In the genomic region with DNA sequence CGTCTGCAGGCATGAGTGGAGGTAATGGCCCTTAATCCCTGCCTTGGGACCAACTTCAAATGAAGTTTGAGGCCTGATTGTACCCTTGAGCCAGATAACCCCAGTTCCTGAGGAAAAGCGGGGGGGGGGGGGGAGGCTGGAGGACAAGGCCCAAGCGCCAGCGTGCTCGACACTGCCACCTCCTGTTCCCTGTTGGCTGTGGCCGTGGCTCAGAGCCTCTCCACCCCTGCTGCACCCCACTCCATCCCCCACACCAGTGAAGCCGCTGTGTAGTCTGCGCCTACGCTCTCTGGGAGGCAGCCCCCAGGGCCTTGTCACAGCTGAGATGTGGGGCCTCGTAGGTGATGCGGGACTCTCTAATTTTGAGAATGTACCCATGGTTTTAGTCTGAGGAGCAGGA, we compare ENCODE assay signal across 8 mouse cellular contexts. TPM values are rescaled to one million over a fixed set of nuclear protein-coding genes. Genes with fewer than 3 reads are reported as not detected.
DNase-seq lines count a peak whose midpoint lies in the region; ATAC-seq lines count a peak whose summit lies in the region.

No protein-coding gene starts in this region.

- no peak overlapping the region for H3K27ac ChIP-seq in hindbrain, embryonic 12.5 days

- no peak overlapping the region for H3K4me2 ChIP-seq in hindbrain, embryonic 12.5 days (replicated peaks)

- peak; percentile 66 for DNase-seq in Muller cell, postnatal 12 days (ENCODE audit: inconsistent ontology term)
- DNase-seq in cerebellum, adult 9-11 months = peak; percentile 57
- DNase-seq in frontal cortex, postnatal 36 days (ENCODE audit: low spot score in 2 of 2) = peak; percentile 69 to 72
- DNase-seq in layer of hippocampus, postnatal 25 days (ENCODE audit: extremely low spot score in 1 of 2, low spot score in 1 of 2) = peak; percentile 58 to 77
- DNase-seq in lung, postnatal 4 days = peak; percentile 78 to 84
- DNase-seq in retina, postnatal 7 days (ENCODE audit: low read depth, low spot score) = peak; percentile 56
- no peak for DNase-seq in yolk sac, embryonic 10.5 days (ENCODE audit: low spot score)

- H3K27me3 ChIP-seq in hindbrain, embryonic 12.5 days = no peaks in the 10 kb centered on the region

- H3K9me3 ChIP-seq in hindbrain, embryonic 12.5 days (replicated peaks) = no peaks in the 10 kb centered on the region

- peaks cover 27% of the 10 kb centered on the region for H3K36me3 ChIP-seq in hindbrain, embryonic 12.5 days

- WGBS in hindbrain, embryonic 12.5 days = 11% methylated on average over 11 of the region's 11 CpGs

- ATAC-seq in hindbrain, embryonic 12.5 days (ENCODE audit: low FRiP score) = peak; percentile 41; the same call in 1 of the 2 replicates

- no peak overlapping the region for H3K4me3 ChIP-seq in hindbrain, embryonic 12.5 days

- no peak overlapping the region for H3K9ac ChIP-seq in hindbrain, embryonic 12.5 days

- H3K4me1 ChIP-seq in hindbrain, embryonic 12.5 days = peaks cover 24% of the 10 kb centered on the region

RNA-seq across cellular contexts. Expression of gene Rrp7a, which starts 9.7 kb away (rescaled TPM):
- polyA plus RNA-seq in hindbrain, embryonic 12.5 days (2016; fragmentation: Nextera tagmentation; extraction: Ambion mirVana) = 64.5 and 74.1 TPM in 2 replicates
- total RNA-seq in layer of hippocampus, postnatal 25 days (2021) = 100 to 1,000 TPM; 144 to 161 TPM

RNA-seq across cellular contexts. Expression of gene Serhl, which starts 23.6 kb away (rescaled TPM):
- 44.3 and 46.1 TPM in 2 replicates for polyA plus RNA-seq in hindbrain, embryonic 12.5 days (2016; fragmentation: Nextera tagmentation; extraction: Ambion mirVana)
- total RNA-seq in layer of hippocampus, postnatal 25 days (2021) = 1 to 10 TPM; 8.4 to 9.4 TPM

RNA-seq across cellular contexts. Expression of gene Poldip3, which starts 36.3 kb away (rescaled TPM):
- 163 and 168 TPM in 2 replicates for polyA plus RNA-seq in hindbrain, embryonic 12.5 days (2016; fragmentation: Nextera tagmentation; extraction: Ambion mirVana)
- total RNA-seq in layer of hippocampus, postnatal 25 days (2021) = 10 to 100 TPM; 88.1 to 89.3 TPM

RNA-seq across cellular contexts. Expression of gene Cyb5r3, which starts 59.5 kb away (rescaled TPM):
- polyA plus RNA-seq in hindbrain, embryonic 12.5 days (2016; fragmentation: Nextera tagmentation; extraction: Ambion mirVana) = 148 and 154 TPM in 2 replicates
- 10 to 100 TPM; 59.9 to 62.0 TPM for total RNA-seq in layer of hippocampus, postnatal 25 days (2021)
